Mouse (Mus musculus): Measurements from ENCODE around the gene Txnrd2.

DNA sequence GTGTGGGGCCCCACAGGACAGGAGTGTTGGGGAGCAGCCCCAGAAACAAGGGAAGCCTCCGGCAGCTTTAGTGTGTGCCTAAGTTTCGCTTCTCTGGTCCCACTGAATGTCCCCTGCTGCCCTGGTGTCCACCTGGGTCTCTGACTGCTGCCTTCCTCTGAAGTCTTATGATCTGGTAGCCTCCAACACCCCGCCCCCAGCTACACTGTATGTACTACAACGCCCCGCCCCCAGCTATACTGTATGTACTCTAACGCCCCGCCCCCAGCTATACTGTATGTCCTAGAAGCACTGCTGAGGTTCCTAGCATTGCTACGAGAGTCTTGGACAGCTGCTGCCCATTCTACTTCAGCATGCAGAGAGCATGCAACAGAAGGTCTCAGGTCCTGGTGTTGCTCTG is 46.8 kb downstream of the Txnrd2 start:
- no peak for TF ChIP-seq CTCF (IDR thresholded peaks at IDR 0.05; ENCODE audit: insufficient read depth, low read depth, low read length)
- TF ChIP-seq POLR2A (IDR thresholded peaks at IDR 0.05; ENCODE audit: insufficient read depth, low read depth, low read length), result no peak

All from olfactory bulb, adult 2 months (tissue).